Mouse (Mus musculus): Measurements from ENCODE around the gene Eml1. TPM values are rescaled to one million over a fixed set of nuclear protein-coding genes. Genes with fewer than 3 reads are reported as not detected.
A peak's percentile ranks its signal among the peaks of the same experiment; 100 is the strongest.
"Not testable (repeated sequence)": the region's sequence is repeated elsewhere in the genome, so short reads cannot be mapped to it uniquely, and the experiment has no call there.

Eml1 gene
- polyA plus RNA-seq, 1 experiment from 2014 or later: 66.7 TPM

DNA sequence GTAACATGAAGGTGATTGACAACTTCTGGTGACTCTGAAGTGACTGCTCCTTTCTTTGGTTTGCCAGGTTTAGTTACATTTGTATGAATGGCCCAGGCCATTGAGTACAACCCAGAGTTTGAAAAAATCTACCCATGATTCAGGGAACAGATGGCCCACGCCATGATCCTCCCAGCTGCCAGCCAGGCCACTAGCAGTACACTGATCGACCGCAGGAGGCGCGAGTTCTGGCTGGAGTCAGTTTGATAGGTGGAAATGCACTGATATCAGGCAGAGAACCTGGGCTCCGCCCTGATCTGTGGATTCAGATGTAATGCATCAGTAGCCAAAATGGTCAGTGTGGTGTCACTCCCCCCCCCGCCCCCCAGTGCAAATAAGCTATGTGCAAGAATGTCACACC lies 120.2 kb downstream of the Eml1 start:
- H3K9me3 ChIP-seq: no peaks in the 10 kb centered on the region
- peaks cover 44% of the 10 kb centered on the region for H3K4me1 ChIP-seq (replicated peaks)
- no peak overlapping the region for H3K9ac ChIP-seq (replicated peaks)
- 40% methylated on average over 7 of the region's 7 CpGs for WGBS
- no peaks in the 10 kb centered on the region for H3K27me3 ChIP-seq
- no peak overlapping the region for H3K4me3 ChIP-seq (replicated peaks)
- no peak for ATAC-seq
- H3K4me2 ChIP-seq (replicated peaks): no peak overlapping the region
- no peak overlapping the region for H3K27ac ChIP-seq
- H3K36me3 ChIP-seq: no peaks in the 10 kb centered on the region

DNA sequence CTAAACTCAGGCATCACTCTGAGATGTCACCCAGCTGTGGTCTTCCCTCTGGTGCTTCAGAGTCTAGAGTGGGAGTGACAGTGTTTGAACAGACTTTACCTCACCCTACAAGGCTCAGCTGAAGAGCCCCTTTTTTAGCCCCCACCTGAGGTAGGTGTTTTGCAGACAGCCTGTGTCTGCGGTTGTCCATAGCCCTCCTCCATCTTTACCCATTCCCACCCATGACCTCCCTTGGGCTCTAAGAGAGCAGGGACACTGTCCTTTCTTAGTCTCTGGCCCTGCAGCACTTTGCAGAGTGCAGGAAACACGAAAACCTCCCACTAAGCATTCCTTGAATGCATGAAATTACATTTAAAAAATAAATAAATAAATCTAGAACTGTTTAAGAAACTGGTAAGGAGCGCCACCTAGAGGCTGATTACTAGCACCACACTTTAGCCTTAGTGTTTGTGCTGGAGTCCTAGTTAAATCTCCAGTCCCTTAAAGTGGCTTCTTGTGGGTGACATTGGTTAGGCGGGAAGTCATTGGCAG lies 123.3 kb downstream of the Eml1 start:
- Histone ChIP-seq H3K9me3 (no peaks in the 10 kb centered on the region), H3K27me3 (no peaks in the 10 kb centered on the region), H3K27ac (no peak overlapping the region), H3K4me1 (replicated peaks) (peaks cover 41% of the 10 kb centered on the region), H3K36me3 (no peaks in the 10 kb centered on the region), H3K4me2 (replicated peaks) (no peak overlapping the region), H3K9ac (replicated peaks) (no peak overlapping the region), H3K4me3 (replicated peaks) (no peak overlapping the region)
- 25% methylated on average over 4 of the region's 4 CpGs for WGBS
- peak; percentile 62 for ATAC-seq

- Histone ChIP-seq H3K4me2 (replicated peaks) (no peak overlapping the region), H3K27ac (peak overlapping the region; percentile 53), H3K9me3 (no peaks in the 10 kb centered on the region), H3K36me3 (no peaks in the 10 kb centered on the region), H3K4me3 (replicated peaks) (no peak overlapping the region), H3K27me3 (no peaks in the 10 kb centered on the region), H3K4me1 (replicated peaks) (peaks cover 29% of the 10 kb centered on the region), H3K9ac (replicated peaks) (no peak overlapping the region)
- peak; percentile 35; the same call in 1 of the 2 replicates for ATAC-seq
- WGBS: 77% methylated on average over 8 of the region's 8 CpGs
Observed at GRCm38 (mm10) chr12:108495455-108496235, 124.9 kb downstream of the Eml1 start.

GRCm38 (mm10) chr12:108503064-108503463 lies 132.3 kb downstream of the Eml1 start:
- Histone ChIP-seq H3K27ac (0 out of 2 replicates have a peak overlapping the region, but pooled peaks have one; percentile 11), H3K4me2 (replicated peaks) (no peak overlapping the region), H3K27me3 (no peaks in the 10 kb centered on the region), H3K36me3 (peaks cover 12% of the 10 kb centered on the region; the same call in 1 of the 2 replicates), H3K4me1 (replicated peaks) (0 out of 2 replicates have a peak, but pooled peaks cover 3% of the 10 kb centered on the region), H3K9ac (replicated peaks) (no peak overlapping the region), H3K9me3 (no peaks in the 10 kb centered on the region), H3K4me3 (replicated peaks) (no peak overlapping the region)
- 58% methylated on average over 10 of the region's 10 CpGs for WGBS
- ATAC-seq: 0 out of 2 replicates have a peak, but pooled peaks have one; percentile 24

DNA sequence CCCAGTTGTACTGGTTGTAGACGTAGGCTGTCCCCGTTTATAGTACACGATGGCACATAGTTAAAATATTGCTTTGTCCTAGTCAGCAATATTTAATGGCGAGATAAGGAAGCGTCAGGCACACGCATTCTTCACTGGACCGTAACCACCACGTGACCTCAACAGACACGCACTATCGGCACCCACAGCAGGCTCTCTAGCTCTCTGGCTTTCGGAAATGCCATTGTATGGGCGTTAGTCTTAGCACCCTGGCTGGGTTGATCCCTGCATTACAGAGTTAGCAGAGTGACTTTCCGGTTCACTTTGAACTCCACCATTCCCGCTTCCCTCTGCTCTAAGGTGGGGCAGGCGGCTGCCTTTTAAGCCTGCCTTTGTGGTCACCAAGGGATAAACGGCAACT lies 132.8 kb downstream of the Eml1 start:
- H3K4me3 ChIP-seq (replicated peaks): no peak overlapping the region
- H3K27me3 ChIP-seq: no peaks in the 10 kb centered on the region
- WGBS: 58% methylated on average over 16 of the region's 16 CpGs
- H3K4me2 ChIP-seq (replicated peaks): 0 out of 2 replicates have a peak overlapping the region, but pooled peaks have one; percentile 7
- no peak for ATAC-seq
- peaks cover 12% of the 10 kb centered on the region; the same call in 1 of the 2 replicates for H3K36me3 ChIP-seq
- H3K4me1 ChIP-seq (replicated peaks): 0 out of 2 replicates have a peak, but pooled peaks cover 3% of the 10 kb centered on the region
- no peak overlapping the region for H3K27ac ChIP-seq
- no peaks in the 10 kb centered on the region for H3K9me3 ChIP-seq
- H3K9ac ChIP-seq (replicated peaks): no peak overlapping the region

DNA sequence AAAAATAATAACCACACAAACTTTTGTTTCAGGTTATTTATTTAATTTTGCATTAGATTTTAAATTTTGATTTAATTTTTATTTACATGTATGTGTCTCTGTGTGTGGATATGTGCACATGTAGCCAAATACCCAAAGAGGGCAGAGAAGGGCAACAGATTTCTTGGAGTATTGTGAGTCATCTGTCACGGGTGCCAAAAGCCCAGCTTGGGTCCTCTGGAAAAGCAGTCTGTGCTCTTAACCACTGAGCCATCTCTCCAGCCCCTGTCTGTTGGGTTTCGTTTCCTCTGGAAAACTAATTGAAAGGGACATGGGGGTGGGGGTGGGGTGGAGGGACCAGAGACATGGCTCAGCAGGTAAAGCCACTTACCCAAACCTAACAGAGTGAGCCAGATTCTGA lies 135.1 kb downstream of the Eml1 start:
- Histone ChIP-seq H3K4me2 (replicated peaks) (no peak overlapping the region), H3K36me3 (peaks cover 12% of the 10 kb centered on the region; the same call in 1 of the 2 replicates), H3K4me1 (replicated peaks) (0 out of 2 replicates have a peak, but pooled peaks cover 6% of the 10 kb centered on the region), H3K27me3 (no peaks in the 10 kb centered on the region), H3K9me3 (no peaks in the 10 kb centered on the region), H3K4me3 (replicated peaks) (no peak overlapping the region), H3K9ac (replicated peaks) (no peak overlapping the region), H3K27ac (no peak overlapping the region)
- WGBS: 87% methylated on average over 2 of the region's 2 CpGs
- ATAC-seq: no peak

GRCm38 (mm10) chr12:108507046-108507445 lies 136.3 kb downstream of the Eml1 start:
- 85% methylated on average over 3 of the region's 3 CpGs for WGBS
- not testable (repeated sequence) for H3K9ac ChIP-seq (replicated peaks); H3K27me3 ChIP-seq; H3K4me1 ChIP-seq (replicated peaks); H3K4me3 ChIP-seq (replicated peaks); H3K4me2 ChIP-seq (replicated peaks); H3K27ac ChIP-seq; ATAC-seq; H3K9me3 ChIP-seq
- peaks cover 14% of the 10 kb centered on the region; the same call in 1 of the 2 replicates for H3K36me3 ChIP-seq

DNA sequence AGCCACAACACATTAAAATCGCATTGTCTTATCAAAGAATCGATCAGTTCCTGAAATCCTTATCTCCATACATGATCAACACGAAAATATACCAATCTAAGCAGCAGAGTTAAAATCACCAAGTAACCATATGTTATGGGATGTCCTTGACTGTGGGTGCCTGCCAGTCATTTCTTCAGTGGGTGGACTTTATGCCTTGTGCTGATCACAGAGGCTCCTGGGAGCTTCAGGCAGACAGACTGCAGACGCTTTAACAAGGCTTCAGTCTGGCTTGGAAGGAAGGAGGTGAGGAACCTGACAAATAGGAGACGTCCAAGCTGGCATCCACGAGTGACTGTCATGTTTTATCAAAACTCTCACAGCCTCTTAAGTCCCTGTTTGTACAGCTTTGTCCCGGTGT lies 139.8 kb downstream of the Eml1 start:
- Histone ChIP-seq H3K36me3 (peaks cover 36% of the 10 kb centered on the region), H3K4me2 (replicated peaks) (no peak overlapping the region), H3K4me1 (replicated peaks) (0 out of 2 replicates have a peak, but pooled peaks cover 4% of the 10 kb centered on the region), H3K27me3 (no peaks in the 10 kb centered on the region), H3K27ac (no peak overlapping the region), H3K9me3 (no peaks in the 10 kb centered on the region), H3K9ac (replicated peaks) (no peak overlapping the region), H3K4me3 (replicated peaks) (no peak overlapping the region)
- 69% methylated on average over 7 of the region's 7 CpGs for WGBS
- ATAC-seq: no peak

GRCm38 (mm10) chr12:108511009-108511408 lies 140.3 kb downstream of the Eml1 start:
- Histone ChIP-seq H3K27ac (no peak overlapping the region), H3K9ac (replicated peaks) (no peak overlapping the region), H3K4me3 (replicated peaks) (no peak overlapping the region), H3K36me3 (peaks cover 39% of the 10 kb centered on the region), H3K27me3 (no peaks in the 10 kb centered on the region), H3K4me2 (replicated peaks) (no peak overlapping the region), H3K9me3 (no peaks in the 10 kb centered on the region), H3K4me1 (replicated peaks) (0 out of 2 replicates have a peak, but pooled peaks cover 4% of the 10 kb centered on the region)
- WGBS: 5% methylated on average over 3 of the region's 3 CpGs
- no peak for ATAC-seq

- Histone ChIP-seq H3K27me3 (no peaks in the 10 kb centered on the region), H3K4me1 (replicated peaks) (0 out of 2 replicates have a peak, but pooled peaks cover 4% of the 10 kb centered on the region), H3K4me2 (replicated peaks) (no peak overlapping the region), H3K4me3 (replicated peaks) (no peak overlapping the region), H3K9ac (replicated peaks) (no peak overlapping the region), H3K9me3 (no peaks in the 10 kb centered on the region), H3K36me3 (peaks cover 67% of the 10 kb centered on the region), H3K27ac (no peak overlapping the region)
- 95% methylated on average over 12 of the region's 12 CpGs for WGBS
- no peak for ATAC-seq
Observed at GRCm38 (mm10) chr12:108515464-108515863, 144.7 kb downstream of the Eml1 start.

DNA sequence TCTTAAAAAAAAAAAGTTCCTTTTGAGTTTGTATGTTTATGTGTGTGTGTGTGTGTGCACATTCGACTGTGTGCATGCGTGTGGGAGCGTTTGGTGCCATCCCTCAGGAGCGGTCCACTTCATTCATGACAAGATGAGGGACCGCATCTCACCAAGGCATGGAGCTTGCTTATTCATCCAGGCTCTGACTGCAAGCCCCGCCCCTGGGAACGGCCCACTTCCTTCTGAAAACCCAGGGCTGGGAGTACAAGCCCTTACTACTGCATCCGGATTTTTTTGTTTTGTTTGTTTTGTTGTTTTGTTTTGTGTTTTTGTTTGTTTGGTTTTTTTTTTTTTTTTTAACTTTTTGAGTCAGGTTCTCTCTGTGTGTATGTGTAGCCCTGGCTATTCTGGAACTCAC lies 148.6 kb downstream of the Eml1 start:
- Histone ChIP-seq H3K9ac (replicated peaks) (no peak overlapping the region), H3K4me1 (replicated peaks) (no peaks in the 10 kb centered on the region), H3K27ac (no peak overlapping the region), H3K9me3 (peaks cover 3% of the 10 kb centered on the region; the same call in 1 of the 2 replicates), H3K4me3 (replicated peaks) (no peak overlapping the region), H3K4me2 (replicated peaks) (no peak overlapping the region), H3K36me3 (peaks cover 81% of the 10 kb centered on the region), H3K27me3 (no peaks in the 10 kb centered on the region)
- 76% methylated on average over 8 of the region's 8 CpGs for WGBS
- ATAC-seq: no peak

DNA sequence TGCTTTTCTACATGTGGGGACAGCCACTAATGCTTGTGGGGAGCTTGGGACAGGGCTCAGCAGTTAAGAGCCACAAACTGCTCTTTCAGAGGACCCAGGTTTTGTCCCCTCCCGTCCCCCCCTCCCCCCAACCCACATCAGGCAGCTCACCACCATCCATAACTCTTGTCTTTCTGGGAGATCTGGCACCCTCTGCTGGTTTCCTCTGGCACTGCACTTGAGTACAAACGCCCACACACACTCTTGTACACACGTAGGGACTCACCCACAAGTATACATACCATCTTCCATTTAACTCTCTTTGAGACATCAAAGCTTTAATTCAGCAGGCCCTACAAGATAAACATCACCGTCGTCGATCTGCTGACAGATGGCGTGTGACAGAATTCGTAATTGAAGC lies 158.5 kb downstream of the Eml1 start:
- 51% methylated on average over 8 of the region's 8 CpGs for WGBS
- no peaks in the 10 kb centered on the region for H3K4me1 ChIP-seq (replicated peaks)

More for the DNA sequence above, 158.5 kb downstream of the Eml1 start:
- no peaks in the 10 kb centered on the region for H3K27me3 ChIP-seq
- no peak overlapping the region for H3K27ac ChIP-seq
- no peak overlapping the region for H3K9ac ChIP-seq (replicated peaks)
- H3K4me2 ChIP-seq (replicated peaks): no peak overlapping the region
- peak; percentile 66 for ATAC-seq
- H3K9me3 ChIP-seq: no peaks in the 10 kb centered on the region
- H3K4me3 ChIP-seq (replicated peaks): no peak overlapping the region
- peaks cover 53% of the 10 kb centered on the region for H3K36me3 ChIP-seq
